Mouse (Mus musculus) naive thymus-derived CD4-positive, alpha-beta T cell, adult 2 months (primary cell): ENCODE results near the gene Pcdh9.

Source experiments
- DNase-seq: peaks from one replicate; pipeline ENCODE4 v3.0.0-alpha.2; 2011; ENCODE audit warnings: low read depth

Pcdh9 gene

GRCm38 (mm10) chr14:93794530-93794929 is 95.9 kb downstream of the Pcdh9 start:
- no peak for DNase-seq

GRCm38 (mm10) chr14:93786234-93786633 is 104.2 kb downstream of the Pcdh9 start:
- DNase-seq, result no peak

- no peak for DNase-seq
Measured at GRCm38 (mm10) chr14:93785031-93785430, 105.4 kb downstream of the Pcdh9 start.

GRCm38 (mm10) chr14:93762855-93763254 is 127.6 kb downstream of the Pcdh9 start:
- no peak for DNase-seq

- DNase-seq, result no peak
Measured at GRCm38 (mm10) chr14:93734077-93734673, 156.3 kb downstream of the Pcdh9 start.

- DNase-seq, result no peak
Measured at GRCm38 (mm10) chr14:93725798-93726197, 164.7 kb downstream of the Pcdh9 start.

GRCm38 (mm10) chr14:93719208-93719607 is 171.3 kb downstream of the Pcdh9 start:
- DNase-seq, result no peak

- DNase-seq, result no peak
Measured at GRCm38 (mm10) chr14:93713250-93713935, 177.1 kb downstream of the Pcdh9 start.

GRCm38 (mm10) chr14:93708651-93709050 is 181.8 kb downstream of the Pcdh9 start:
- no peak for DNase-seq

- DNase-seq, result no peak
Measured at GRCm38 (mm10) chr14:93701385-93702101, 188.9 kb downstream of the Pcdh9 start.

- DNase-seq, result no peak
Measured at GRCm38 (mm10) chr14:93700916-93701315, 189.6 kb downstream of the Pcdh9 start.

- no peak for DNase-seq
Measured at GRCm38 (mm10) chr14:93684641-93685040, 205.8 kb downstream of the Pcdh9 start.

- DNase-seq, result no peak
Measured at GRCm38 (mm10) chr14:93675273-93676068, 215.0 kb downstream of the Pcdh9 start.

GRCm38 (mm10) chr14:93653986-93654757 is 236.3 kb downstream of the Pcdh9 start:
- DNase-seq, result no peak

- no peak for DNase-seq
Measured at GRCm38 (mm10) chr14:93627241-93627640, 263.2 kb downstream of the Pcdh9 start.

- DNase-seq, result no peak
Measured at GRCm38 (mm10) chr14:93624144-93624543, 266.3 kb downstream of the Pcdh9 start.

- DNase-seq, result no peak
Measured at GRCm38 (mm10) chr14:93621211-93621610, 269.3 kb downstream of the Pcdh9 start.

GRCm38 (mm10) chr14:93607546-93607945 is 282.9 kb downstream of the Pcdh9 start:
- no peak for DNase-seq

- no peak for DNase-seq
Measured at GRCm38 (mm10) chr14:93599997-93600396, 290.5 kb downstream of the Pcdh9 start.

GRCm38 (mm10) chr14:93585432-93586024 is 305.0 kb downstream of the Pcdh9 start:
- DNase-seq, result no peak

- no peak for DNase-seq
Measured at GRCm38 (mm10) chr14:93564361-93564760, 326.1 kb downstream of the Pcdh9 start.
